Mouse (Mus musculus): ENCODE data around the gene Rcn3.

GRCm38 (mm10) chr7:45126844-45127699 lies 35.1 kb upstream of the Rcn3 start:
- peak; percentile 21; the same call in 1 of the 2 replicates for TF ChIP-seq CTCF (conservative IDR thresholded peaks at IDR 0.05; ENCODE audit: low read length)
- TF ChIP-seq NANOG (IDR thresholded peaks at IDR 0.05; ENCODE audit: borderline replicate concordance, low read length) = no peak
- TF ChIP-seq POU5F1 (IDR thresholded peaks at IDR 0.05; ENCODE audit: borderline replicate concordance, low read length) = no peak
